Mouse (Mus musculus): Measurements from ENCODE around the gene Mfsd4b3. TPM values are rescaled to one million over a fixed set of nuclear protein-coding genes. Genes with fewer than 3 reads are reported as not detected.

The Mfsd4b3 gene
- polyA plus RNA-seq, 1 experiment from 2014 or later: 0.13 TPM

GRCm38 (mm10) chr10:39986466-39986865 is 26.5 kb upstream of the Mfsd4b3 start, which contains the start of gene Mfsd4b5:
Mfsd4b5 (minus strand) TSS chr10:39986646.
- Histone ChIP-seq H3K4me3 (ENCODE audit: low read depth, low read length) (no peak within 1 kb of the TSS), H3K27ac (ENCODE audit: low read depth) (no peak within 1 kb of the TSS), H3K27me3 (ENCODE audit: insufficient read depth, low read length) (no peaks in the 10 kb centered on the region), H3K4me1 (ENCODE audit: insufficient read depth) (no peaks in the 10 kb centered on the region), H3K9me3 (ENCODE audit: low read depth, low read length) (no peaks in the 10 kb centered on the region), H3K4me2 (no peak within 1 kb of the TSS), H3K9ac (no peak within 1 kb of the TSS), H3K36me3 (ENCODE audit: insufficient read depth) (no peaks in the 10 kb centered on the region)
- 90% methylated on average over 12 of the region's 12 CpGs for WGBS
- DNase-seq (no peak), ATAC-seq (ENCODE audit: insufficient read depth) (no peak)
- TF ChIP-seq CTCF (IDR thresholded peaks at IDR 0.05; ENCODE audit: low read depth): no peak

DNA sequence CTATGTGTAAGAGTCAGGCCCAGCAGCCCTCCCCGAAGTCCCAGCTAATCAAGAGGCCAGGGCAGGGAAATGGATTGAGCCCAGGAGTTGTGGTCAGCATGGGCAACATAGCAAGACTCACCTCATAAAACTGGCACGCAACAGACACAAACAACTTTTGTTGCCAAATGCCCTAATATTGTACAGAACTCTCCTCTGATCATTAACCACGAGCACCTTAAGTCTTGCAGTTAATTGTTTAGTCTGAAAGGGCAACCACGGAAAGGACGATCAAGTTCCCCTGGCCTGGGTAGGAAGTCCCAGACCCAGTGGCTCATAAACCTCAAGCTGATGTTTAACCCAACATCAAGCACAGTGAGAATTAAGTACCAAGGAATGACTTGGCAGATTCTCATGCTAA is 22.7 kb upstream of the Mfsd4b3 start:
- no peaks in the 10 kb centered on the region for H3K36me3 ChIP-seq (ENCODE audit: insufficient read depth)
- H3K4me2 ChIP-seq: no peak overlapping the region
- ATAC-seq (ENCODE audit: insufficient read depth): no peak
- 69% methylated on average over 5 of the region's 5 CpGs for WGBS
- TF ChIP-seq CTCF (IDR thresholded peaks at IDR 0.05; ENCODE audit: low read depth): no peak
- no peak overlapping the region for H3K27ac ChIP-seq (ENCODE audit: low read depth)
- H3K4me3 ChIP-seq (ENCODE audit: low read depth, low read length): no peak overlapping the region
- no peak for DNase-seq
- H3K9me3 ChIP-seq (ENCODE audit: low read depth, low read length): no peaks in the 10 kb centered on the region
- no peak overlapping the region for H3K9ac ChIP-seq
- H3K27me3 ChIP-seq (ENCODE audit: insufficient read depth, low read length): no peaks in the 10 kb centered on the region
- H3K4me1 ChIP-seq (ENCODE audit: insufficient read depth): no peaks in the 10 kb centered on the region

GRCm38 (mm10) chr10:39978231-39978630 is 18.3 kb upstream of the Mfsd4b3 start:
- H3K27me3 ChIP-seq (ENCODE audit: insufficient read depth, low read length): no peaks in the 10 kb centered on the region

DNA sequence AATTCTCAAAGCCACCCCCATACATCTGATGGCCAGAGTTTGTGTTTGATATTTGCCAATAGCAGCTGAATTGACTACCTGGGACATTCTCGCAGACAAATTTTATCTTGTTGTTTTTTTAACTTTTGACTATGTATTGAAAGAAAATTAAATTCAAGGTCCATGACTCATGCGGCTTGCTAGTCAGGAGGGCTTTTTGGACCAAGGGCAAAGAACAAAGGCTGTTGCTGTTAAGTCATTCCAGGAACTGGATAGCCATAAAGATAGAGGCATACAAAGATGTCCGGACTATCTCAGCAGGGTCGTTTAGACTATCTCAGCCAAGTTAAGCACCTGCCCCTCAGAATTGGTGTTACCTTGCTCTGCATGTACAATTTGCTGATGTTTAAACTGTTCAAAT is 17.4 kb upstream of the Mfsd4b3 start:
- DNase-seq (no peak), ATAC-seq (ENCODE audit: insufficient read depth) (no peak)
- H3K4me3 ChIP-seq (ENCODE audit: low read depth, low read length): no peak overlapping the region
- TF ChIP-seq CTCF (IDR thresholded peaks at IDR 0.05; ENCODE audit: low read depth): no peak
- 92% methylated on average over 4 of the region's 4 CpGs for WGBS
- H3K9ac ChIP-seq: no peak overlapping the region
- H3K27me3 ChIP-seq (ENCODE audit: insufficient read depth, low read length): no peaks in the 10 kb centered on the region
- H3K9me3 ChIP-seq (ENCODE audit: low read depth, low read length): no peaks in the 10 kb centered on the region
- H3K36me3 ChIP-seq (ENCODE audit: insufficient read depth): no peaks in the 10 kb centered on the region
- no peak overlapping the region for H3K4me2 ChIP-seq
- no peaks in the 10 kb centered on the region for H3K4me1 ChIP-seq (ENCODE audit: insufficient read depth)
- no peak overlapping the region for H3K27ac ChIP-seq (ENCODE audit: low read depth)

More at GRCm38 (mm10) chr10:39978231-39978630, 18.3 kb upstream of the Mfsd4b3 start:
- DNase-seq (no peak), ATAC-seq (ENCODE audit: insufficient read depth) (no peak)
- Histone ChIP-seq H3K4me2 (no peak overlapping the region), H3K36me3 (ENCODE audit: insufficient read depth) (no peaks in the 10 kb centered on the region), H3K9ac (no peak overlapping the region), H3K4me3 (ENCODE audit: low read depth, low read length) (no peak overlapping the region), H3K27ac (ENCODE audit: low read depth) (no peak overlapping the region), H3K9me3 (ENCODE audit: low read depth, low read length) (no peaks in the 10 kb centered on the region), H3K4me1 (ENCODE audit: insufficient read depth) (no peaks in the 10 kb centered on the region)
- TF ChIP-seq CTCF (IDR thresholded peaks at IDR 0.05; ENCODE audit: low read depth): no peak
- WGBS: 76% methylated on average over 1 of the region's 1 CpGs

- no peak overlapping the region for H3K9ac ChIP-seq
- 47% methylated on average over 2 of the region's 2 CpGs for WGBS
- no peak for DNase-seq
- no peaks in the 10 kb centered on the region for H3K36me3 ChIP-seq (ENCODE audit: insufficient read depth)
- H3K27ac ChIP-seq (ENCODE audit: low read depth): no peak overlapping the region
- no peak overlapping the region for H3K4me2 ChIP-seq
- H3K27me3 ChIP-seq (ENCODE audit: insufficient read depth, low read length): no peaks in the 10 kb centered on the region
- no peaks in the 10 kb centered on the region for H3K4me1 ChIP-seq (ENCODE audit: insufficient read depth)
- H3K9me3 ChIP-seq (ENCODE audit: low read depth, low read length): no peaks in the 10 kb centered on the region
- ATAC-seq (ENCODE audit: insufficient read depth): no peak
- H3K4me3 ChIP-seq (ENCODE audit: low read depth, low read length): no peak overlapping the region
- TF ChIP-seq CTCF (IDR thresholded peaks at IDR 0.05; ENCODE audit: low read depth): no peak
Observed at GRCm38 (mm10) chr10:39975771-39976170, 15.8 kb upstream of the Mfsd4b3 start.

- ATAC-seq (ENCODE audit: insufficient read depth) (no peak), DNase-seq (peak; percentile 7)
- no peak overlapping the region for H3K9ac ChIP-seq
- no peak overlapping the region for H3K4me3 ChIP-seq (ENCODE audit: low read depth, low read length)
- no peak overlapping the region for H3K4me2 ChIP-seq
- no peaks in the 10 kb centered on the region for H3K9me3 ChIP-seq (ENCODE audit: low read depth, low read length)
- no peaks in the 10 kb centered on the region for H3K36me3 ChIP-seq (ENCODE audit: insufficient read depth)
- no peak for TF ChIP-seq CTCF (IDR thresholded peaks at IDR 0.05; ENCODE audit: low read depth)
- no peaks in the 10 kb centered on the region for H3K27me3 ChIP-seq (ENCODE audit: insufficient read depth, low read length)
- H3K27ac ChIP-seq (ENCODE audit: low read depth): no peak overlapping the region
- WGBS: 53% methylated on average over 11 of the region's 11 CpGs
- no peaks in the 10 kb centered on the region for H3K4me1 ChIP-seq (ENCODE audit: insufficient read depth)
Observed at GRCm38 (mm10) chr10:39974982-39975381, 15.0 kb upstream of the Mfsd4b3 start.

- 70% methylated on average over 3 of the region's 3 CpGs for WGBS
- Histone ChIP-seq H3K4me3 (ENCODE audit: low read depth, low read length) (no peak overlapping the region), H3K27ac (ENCODE audit: low read depth) (no peak overlapping the region), H3K27me3 (ENCODE audit: insufficient read depth, low read length) (no peaks in the 10 kb centered on the region), H3K4me1 (ENCODE audit: insufficient read depth) (no peaks in the 10 kb centered on the region), H3K9me3 (ENCODE audit: low read depth, low read length) (no peaks in the 10 kb centered on the region), H3K36me3 (ENCODE audit: insufficient read depth) (no peaks in the 10 kb centered on the region), H3K9ac (no peak overlapping the region), H3K4me2 (no peak overlapping the region)
- ATAC-seq (ENCODE audit: insufficient read depth) (no peak), DNase-seq (peak; percentile 71)
- TF ChIP-seq CTCF (IDR thresholded peaks at IDR 0.05; ENCODE audit: low read depth): no peak
Observed at GRCm38 (mm10) chr10:39967512-39967911, 7.6 kb upstream of the Mfsd4b3 start.

DNA sequence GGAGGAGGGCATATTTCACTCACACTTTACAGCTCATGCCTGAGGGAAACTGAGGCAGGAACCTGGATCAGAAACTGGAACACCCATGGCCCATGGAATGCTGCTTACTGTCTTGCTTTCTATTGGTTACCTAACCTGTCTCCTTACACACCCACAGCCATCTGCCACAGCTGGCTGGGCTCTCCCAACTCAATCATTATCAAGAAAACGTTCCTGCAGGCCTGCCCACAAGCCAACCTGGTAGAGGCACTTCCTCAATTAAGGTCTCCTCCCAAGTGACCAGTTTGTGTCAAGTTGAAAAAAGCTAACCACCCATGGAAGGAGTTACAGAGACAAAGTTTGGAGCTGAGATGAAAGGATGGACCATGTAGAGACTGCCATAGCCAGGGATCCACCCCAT is 2.0 kb upstream of the Mfsd4b3 start:
- H3K4me2 ChIP-seq: no peak overlapping the region
- TF ChIP-seq CTCF (IDR thresholded peaks at IDR 0.05; ENCODE audit: low read depth): no peak
- H3K4me3 ChIP-seq (ENCODE audit: low read depth, low read length): no peak overlapping the region
- ATAC-seq (ENCODE audit: insufficient read depth): no peak
- DNase-seq: no peak
- H3K27ac ChIP-seq (ENCODE audit: low read depth): no peak overlapping the region
- no peaks in the 10 kb centered on the region for H3K36me3 ChIP-seq (ENCODE audit: insufficient read depth)
- H3K9ac ChIP-seq: no peak overlapping the region
- WGBS: 21% methylated on average over 1 of the region's 1 CpGs
- H3K27me3 ChIP-seq (ENCODE audit: insufficient read depth, low read length): no peaks in the 10 kb centered on the region
- H3K9me3 ChIP-seq (ENCODE audit: low read depth, low read length): no peaks in the 10 kb centered on the region
- H3K4me1 ChIP-seq (ENCODE audit: insufficient read depth): no peaks in the 10 kb centered on the region
